Mouse (Mus musculus): ENCODE data around the gene Slc35a3.
A peak's percentile ranks its signal among the peaks of the same experiment; 100 is the strongest.
"Not testable (repeated sequence)": the region's sequence is repeated elsewhere in the genome, so short reads cannot be mapped to it uniquely, and the experiment has no call there.

Slc35a3 gene

DNA sequence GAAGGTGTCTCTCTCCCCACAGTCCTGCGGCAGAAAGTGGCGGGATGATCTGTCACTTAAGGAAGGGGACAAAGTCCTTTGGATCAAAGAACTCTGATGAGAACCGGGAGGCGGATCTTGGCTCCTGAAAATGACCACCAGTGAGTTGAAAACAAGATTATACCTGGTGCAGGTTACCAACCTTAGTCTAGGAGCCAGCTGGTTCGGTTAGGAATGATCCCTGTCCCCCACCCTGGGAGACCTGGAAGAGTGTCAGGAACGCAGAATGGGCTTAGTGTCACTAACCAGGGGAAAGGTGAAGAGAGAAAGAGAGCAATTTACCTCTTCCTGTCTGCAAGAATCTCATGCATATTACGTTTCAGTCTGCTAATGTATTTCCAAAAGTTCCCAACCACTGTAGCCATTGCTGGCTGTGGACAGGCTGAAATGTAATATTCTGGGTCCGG is at the start of gene Slc35a3:
Gene Slc35a3 (minus strand): TSS at position 396 of the 446 bp plus-strand sequence.
- no peak for DNase-seq

DNA sequence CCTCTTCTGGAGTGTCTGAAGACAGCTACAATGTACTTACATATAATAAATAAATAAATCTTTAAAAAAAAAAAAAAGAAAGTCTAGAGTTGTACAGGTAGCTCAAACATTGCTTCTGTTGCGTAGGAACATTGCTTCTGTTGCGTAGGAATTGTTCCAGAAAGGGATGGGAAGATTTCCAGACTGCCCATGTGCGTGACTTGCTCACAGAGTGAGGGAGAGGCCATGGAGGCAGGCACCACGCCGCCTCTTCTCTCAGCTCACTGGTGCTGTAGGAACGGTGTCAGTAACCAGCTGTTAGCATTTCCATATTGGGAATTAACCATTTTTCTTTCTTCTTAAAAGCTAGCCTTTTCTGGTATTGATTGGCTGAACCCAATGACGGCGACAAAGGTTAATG is 40.2 kb upstream of the Slc35a3 start:
- DNase-seq, result no peak

DNA sequence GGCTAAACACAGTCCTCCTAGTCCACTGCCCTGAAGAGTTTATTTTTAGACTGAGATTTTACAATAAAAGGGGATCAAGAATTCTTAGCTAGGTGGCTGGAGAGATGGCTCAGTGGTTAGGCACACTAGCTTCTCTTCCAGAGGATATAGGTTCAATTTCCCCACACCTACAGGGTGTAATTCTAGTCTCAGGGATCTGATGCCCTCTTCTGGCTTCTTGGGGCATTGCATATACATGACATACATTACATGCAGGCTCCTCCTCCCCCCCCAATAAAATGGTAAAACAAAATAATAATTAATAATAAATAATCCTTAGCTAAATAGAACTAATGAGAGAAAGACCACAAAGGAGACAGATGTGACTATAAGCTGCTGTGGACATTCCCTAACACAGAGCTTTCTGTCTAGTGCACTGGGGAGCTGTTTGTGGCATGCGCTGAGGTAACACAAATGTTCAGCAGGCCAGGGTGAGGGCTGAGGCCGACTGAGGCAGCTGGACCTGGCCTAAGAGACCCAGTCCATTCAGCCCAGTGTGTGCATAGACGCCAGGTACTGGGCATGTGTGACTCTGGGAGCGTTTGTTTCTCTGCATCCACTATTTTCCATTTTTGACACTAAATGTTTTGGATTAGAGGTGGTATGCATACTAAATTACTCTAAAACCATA is 38.7 kb upstream of the Slc35a3 start:
- peak; percentile 27 to 29 for DNase-seq

DNA sequence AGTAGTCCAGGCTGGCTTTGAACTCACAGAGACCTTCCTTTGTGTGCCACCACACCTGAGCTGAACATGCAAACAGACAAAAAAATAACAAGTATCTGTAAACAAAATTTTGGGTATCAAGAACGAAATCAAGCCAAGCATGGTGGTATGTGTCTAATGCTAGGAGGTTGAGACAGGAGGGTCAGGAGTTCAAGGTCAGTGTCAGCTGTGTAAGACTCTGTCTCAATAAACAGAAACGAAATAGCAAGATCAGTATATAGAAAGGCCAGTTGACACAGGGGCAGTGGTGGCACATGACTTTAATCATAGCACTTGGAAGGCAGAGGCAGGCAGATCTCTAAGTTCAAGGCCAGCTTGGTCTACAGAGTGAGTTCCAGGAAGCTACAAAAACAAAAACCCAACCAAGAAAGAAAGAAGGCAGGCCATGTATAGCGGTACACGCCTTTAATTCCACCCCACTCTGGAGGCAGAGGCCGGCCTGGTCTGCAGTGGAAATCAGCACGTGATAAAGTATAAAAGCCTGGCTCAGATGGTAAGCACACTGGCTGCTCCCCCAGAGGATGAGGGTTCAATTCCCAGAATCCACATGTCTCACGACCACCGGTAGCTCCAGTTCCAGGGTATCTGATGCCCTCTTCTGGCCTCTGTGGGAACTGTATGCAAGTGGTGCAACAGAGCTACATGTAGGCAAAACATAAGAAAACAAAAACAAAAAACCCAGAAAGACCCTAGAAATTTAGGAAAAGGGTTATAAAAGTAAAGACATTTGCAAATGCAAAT is 36.0 kb upstream of the Slc35a3 start:
- DNase-seq, result peak; percentile 33 to 37

DNA sequence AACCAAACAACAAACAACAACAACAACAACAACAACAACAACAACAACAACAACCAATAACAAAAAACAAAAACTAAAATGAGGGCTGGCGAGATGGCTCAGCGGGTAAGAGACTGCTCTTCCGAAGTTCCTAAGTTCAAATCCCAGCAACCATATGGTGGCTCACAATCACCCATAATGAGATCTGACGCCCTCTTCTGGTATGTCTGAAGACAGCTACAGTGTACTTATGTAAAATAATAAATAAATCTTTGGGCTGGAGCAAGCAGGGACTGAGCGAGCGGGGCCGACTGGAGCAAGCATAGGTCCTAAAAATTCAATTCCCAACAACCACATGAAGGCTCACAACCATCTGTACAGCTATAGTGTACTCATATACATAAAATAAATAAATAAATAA is 35.0 kb upstream of the Slc35a3 start:
- not testable (repeated sequence) for DNase-seq

DNA sequence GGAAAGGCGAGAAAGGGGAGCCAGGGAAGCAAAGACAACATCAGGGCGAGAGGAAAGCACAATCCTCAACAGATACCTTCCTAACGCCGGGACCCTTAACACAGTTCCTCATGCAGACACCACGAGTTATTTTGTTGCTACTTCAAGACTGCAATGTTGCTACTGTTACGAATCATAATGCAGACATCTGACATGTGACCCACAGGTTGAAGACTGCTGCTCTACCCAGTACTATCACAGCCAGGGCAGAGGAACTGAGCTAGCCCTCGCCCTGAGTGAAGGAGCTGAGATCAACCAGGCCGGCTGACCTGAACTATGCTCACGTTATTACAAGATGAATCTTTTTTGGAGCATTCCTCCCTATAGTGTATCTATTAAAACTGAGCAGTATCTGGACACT is 28.3 kb upstream of the Slc35a3 start:
- DNase-seq, result no peak

DNA sequence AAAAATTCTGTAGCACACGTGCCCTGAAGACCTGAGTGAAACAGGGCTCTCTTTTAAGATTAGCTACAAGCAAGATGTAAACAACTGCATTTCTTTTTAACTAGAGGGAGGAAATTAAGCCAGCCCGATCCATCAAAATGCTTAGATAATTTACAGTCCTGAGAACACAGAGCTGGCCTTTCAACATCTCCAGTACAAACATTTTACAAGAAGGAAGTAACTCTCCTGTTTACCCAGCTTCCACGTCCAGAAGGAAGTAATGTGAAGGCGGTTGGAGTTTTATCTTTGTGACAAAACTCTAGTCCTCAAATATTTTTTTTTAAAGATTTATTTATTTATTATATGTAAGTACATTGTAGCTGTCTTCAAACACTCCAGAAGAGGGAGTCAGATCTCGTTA is 27.5 kb upstream of the Slc35a3 start:
- no peak for DNase-seq

DNA sequence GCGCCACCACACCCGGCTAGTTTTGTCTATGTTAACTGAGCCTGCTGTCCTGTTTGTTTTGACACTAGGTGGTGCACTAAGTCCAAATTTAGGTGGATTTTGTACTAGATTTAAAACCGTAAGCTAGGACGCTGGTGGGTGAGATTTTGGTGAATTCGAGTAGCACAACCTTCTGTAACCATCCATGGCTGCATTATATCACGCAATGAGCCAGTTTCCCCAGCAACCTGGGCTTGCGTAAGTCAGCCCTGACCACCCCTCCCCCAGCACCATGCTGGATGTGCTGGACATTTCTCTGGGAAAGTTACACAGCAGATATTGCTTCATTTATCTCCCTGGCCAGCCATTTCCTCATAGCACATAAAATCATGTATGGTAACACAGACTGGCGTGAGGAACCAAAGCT is 24.7 kb upstream of the Slc35a3 start:
- DNase-seq, result no peak

DNA sequence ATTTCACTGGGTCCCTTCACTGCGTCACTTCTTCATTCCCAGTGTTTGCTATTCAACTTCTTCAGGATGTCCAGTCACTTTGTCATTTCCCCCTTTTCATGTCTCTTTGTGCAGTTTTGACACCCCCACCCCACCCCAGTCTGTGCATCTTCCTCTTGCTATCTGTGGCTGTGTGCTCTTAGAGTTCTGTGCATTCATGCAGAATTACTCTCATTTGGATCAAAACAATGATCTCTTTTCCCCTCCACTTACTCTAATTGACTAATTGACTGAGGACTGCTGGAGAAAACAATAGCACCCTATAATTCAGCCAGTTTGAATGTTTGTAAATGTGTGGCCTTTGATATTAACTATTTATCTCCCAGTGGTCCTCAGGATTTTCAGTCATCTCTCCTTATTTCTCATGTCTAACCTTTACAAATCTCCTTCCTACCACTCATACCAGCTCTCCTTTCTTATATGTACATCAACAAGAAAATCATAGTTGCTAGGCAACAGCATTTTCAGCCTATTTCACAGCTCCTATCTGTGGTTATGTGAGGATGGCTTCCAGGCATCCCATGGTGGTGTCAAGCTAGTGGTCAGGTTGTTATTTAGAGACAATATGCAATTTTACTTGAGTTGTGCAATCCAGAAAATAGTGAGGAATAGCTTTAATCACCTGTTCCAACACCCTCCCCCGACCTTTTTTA is 17.0 kb upstream of the Slc35a3 start:
- DNase-seq, result no peak

DNA sequence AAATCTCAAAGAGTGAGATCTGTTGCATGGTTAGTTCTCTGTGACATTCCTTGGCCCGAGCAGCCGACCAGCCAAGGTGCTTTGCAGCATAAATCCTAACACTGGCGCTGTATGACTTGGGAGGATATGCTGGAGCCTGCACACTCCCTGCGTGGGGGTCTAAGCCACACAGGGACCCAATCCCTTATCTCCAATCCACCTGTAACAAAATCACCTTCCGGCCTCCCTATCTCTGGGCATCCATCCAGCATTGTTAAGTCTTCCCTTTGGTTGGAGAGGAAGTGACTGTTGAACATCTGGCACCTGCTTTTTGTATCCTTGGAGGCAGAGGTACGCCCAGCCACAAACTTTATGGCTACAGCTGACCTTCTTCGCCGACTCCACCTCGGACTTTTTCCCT is 14.2 kb upstream of the Slc35a3 start:
- no peak for DNase-seq

DNA sequence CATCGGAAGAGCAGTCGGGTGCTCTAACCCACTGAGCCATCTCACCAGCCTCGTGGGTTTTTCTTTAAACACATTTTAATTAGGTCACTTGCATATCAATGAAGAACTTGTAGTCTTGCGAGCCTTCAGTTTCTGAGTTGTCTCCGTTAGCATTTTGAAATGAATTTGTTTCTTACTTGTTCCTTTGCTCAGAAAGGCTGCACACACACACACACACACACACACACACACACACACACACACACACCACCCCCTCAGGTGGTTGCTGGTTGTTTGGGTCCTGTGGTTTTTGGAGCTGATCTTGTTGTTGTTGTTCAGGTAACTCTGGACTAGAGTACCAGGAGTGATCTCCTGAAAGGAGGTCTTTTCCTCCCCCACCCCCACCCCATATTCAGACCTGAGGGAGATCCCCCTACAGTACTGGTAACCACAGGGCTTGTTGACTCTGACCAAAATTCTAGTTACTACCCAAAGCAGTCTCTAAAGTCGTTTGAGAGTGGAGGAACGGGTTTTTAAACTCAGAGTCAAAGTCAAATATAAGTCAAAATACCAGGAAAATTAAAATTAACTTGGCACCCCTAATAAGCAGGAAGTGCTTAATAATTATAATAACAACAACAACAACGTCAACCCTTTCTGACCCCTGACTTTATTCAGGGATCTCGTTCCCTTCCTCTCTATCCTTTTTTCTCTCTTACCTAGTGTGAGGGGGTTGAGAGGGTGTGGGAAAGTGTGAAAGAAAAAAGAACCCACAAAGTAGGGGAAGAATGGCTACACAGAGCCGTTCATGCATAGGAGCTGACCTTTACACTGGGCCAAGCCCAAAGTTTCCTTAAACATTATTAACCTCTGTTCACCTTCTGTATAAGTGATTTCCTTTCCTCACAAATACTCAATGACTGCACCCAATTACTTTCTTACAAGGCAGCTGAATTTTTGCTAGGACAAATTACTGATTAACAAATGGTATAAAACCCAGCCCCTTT is 11.2 kb upstream of the Slc35a3 start:
- DNase-seq, result no peak

DNA sequence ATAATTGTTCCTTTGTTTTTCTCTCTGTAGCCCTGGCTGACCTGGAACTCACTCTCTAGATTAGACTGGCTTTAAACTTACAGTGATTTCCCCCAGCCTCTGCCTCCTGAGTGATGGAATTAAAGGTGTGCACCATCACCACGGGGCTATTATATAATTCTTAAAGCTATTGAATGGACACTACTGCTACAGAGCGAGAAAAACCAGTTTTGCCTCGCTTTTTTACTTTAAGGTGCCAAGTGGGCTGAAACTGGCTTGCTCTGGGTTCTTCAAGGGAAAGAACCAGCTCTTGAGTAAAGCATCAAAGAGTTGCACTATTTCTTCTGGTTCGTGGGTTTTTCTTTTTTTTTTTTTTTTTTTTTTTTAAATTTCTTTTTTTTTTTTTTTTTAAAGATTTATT is 10.3 kb upstream of the Slc35a3 start:
- no peak for DNase-seq

DNA sequence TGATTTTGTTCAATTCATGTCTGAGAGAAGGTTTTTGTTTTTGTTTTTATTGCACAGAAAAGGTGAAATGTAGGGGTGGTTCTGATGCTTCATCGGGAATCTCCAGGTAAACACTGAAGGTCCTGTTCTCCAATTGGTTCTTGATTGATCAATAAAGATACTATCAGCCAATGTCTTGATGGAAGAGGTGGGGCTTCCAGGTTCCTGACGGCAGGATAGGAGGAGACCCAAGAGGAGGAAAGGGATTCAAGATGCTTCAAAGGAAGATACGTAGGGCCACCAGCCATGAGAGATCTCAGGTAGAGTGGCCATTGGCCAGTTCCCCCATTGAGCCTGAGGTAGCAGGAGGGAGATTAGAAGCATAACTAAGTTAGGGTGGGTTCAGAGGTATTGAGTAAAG is 6.3 kb upstream of the Slc35a3 start:
- no peak for DNase-seq

DNA sequence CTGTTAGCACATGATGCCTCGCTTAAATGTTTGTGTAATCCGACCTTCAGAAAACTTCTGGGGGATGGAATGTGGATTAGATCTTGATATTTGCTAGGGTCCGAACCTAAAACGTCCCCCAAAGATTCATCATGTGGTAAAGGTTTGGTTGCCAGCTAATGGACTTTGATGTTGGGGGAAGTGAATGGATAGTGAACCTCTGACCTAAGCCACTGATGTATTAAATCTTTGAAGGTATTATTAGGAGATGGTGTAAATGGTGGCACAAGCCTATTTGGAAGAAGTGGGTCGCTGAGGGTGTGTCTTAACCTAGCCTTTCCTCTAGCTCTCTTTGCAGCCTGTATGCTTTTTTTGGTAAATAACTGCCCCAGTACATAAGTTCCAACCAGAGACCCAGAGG is 400 bp upstream of the Slc35a3 start:
- DNase-seq, result no peak

DNA sequence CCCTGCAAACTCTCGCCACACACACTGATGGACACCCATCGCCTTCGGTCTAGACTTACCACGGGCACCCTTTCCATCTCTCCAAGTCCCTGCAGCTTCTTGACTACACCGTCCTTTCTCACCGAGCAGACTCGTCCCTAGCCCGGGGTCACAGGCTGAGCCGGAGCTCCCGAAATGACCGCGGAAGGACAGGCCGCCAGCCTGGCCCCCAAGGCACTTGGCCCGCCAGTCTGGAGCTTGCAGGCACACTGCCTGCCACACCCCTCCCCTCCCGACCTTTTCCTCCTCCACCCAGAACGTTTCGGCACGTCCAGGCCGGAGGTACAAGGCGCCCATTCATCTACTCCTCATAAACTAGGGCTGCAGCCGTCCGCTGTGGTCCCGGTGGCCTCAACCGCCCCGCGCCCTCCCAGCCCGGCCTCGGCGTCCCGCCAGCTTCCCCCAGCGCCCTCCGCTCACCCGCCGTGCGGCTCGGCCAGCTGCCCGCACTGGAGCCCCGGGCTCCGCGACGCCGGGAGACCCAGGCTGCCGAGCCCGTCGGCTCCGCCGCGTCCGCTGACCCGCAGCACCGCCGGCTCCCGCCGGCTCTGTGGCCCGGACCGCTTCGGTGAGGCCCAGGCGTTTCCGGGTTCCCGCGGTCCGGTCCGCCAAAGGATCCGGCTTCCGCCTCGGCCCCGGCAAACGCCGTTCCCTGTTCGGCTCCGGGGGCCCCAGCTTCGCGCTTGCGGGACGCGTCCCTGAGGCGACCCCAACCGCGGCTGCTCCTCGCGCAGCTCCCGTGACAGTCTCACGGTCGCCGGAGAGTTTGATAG is 801 bp downstream of the Slc35a3 start:
- DNase-seq, result peak; percentile 60 to 67

DNA sequence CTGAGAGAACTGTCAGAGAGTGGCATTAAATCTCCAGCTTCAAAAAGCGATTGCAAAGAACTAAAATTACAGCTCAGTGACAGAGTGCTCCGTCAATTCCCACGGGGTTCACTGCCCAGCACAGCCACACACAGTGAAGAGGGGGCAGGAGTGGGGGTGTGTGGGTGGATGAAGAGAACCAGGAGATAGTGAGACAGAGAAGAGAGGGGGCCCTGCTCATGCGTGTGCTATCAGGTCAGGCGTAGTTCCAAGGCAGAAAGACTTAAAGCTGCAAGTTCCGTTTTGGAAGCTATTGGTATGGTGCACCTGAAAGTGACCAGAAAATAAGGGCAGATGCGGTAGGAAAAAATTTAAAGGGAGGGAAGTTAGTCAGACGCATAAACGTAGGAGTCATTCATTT is 1.7 kb downstream of the Slc35a3 start:
- no peak for DNase-seq

DNA sequence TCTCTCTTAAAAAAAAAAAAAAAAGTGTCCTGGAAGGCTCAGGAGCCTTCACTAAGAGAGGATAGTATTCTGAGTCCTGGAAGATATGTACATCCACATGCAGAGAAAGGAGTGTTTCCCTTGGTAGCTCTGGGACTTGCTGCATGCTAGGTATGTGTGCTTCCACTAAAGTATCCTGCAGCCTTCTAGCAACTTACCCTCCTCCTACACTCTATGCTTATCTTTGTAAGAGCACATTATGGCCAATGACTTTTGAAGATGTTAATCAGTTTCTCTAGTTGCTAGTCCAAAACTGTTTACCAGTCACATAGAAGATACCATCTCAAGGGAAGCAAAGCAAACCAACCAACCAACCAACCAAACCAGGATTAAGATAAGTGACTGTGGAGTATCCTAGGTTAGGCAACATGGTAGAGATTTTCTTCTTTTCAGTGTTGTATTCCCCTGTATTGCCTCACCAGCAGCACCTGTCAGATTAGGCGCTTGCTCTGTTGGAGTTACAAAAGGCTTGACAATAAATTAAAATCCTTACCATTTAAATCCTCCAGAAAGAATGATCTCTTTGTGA is 6.9 kb downstream of the Slc35a3 start:
- DNase-seq, result no peak

DNA sequence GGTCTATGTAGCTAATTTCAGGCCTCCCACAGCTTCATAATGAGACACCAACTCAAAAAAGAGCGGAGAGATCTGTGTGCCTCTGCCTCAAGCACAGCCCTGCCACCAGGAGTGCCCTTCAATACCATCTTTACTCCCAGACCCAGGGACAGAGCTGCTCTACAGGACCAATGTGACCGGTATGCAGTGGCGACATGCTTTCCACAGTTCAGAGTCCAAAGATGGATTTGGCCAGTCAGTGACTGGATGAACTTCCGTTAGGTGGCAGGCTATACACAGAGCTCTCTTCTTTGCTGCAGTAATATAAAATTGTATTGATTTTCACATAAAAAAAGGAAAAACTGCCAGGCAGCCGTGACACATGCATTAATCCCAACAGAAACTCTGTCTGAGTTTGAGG is 8.8 kb downstream of the Slc35a3 start:
- no peak for DNase-seq

DNA sequence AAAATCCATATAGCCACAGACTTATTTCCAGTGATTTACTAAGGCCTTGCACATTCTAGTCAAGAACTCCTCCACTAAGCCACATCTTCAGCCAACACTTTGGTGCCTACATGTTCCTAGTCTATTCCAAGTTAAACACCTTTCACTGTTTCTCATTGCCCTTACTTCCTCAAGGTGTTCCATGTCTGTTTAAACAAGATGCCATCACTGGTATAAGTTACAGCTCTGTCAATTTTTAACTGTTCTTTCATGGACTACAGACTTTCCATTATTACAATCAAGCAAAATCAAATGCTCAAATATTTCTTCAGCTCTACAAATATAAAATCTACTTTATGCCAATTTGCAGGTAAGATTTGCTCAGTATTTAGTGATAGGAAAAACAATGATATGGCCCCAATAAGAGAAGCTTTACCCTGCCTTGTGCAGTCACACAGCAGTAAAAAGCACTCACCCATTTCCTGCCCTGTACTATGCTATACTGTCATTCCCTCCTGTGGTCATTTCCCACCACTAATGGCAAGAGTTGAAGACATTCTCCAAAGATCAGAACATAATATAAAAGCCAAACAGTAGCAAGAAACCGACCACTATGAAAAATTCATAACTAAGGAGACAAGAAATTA is 9.9 kb downstream of the Slc35a3 start:
- no peak for DNase-seq

DNA sequence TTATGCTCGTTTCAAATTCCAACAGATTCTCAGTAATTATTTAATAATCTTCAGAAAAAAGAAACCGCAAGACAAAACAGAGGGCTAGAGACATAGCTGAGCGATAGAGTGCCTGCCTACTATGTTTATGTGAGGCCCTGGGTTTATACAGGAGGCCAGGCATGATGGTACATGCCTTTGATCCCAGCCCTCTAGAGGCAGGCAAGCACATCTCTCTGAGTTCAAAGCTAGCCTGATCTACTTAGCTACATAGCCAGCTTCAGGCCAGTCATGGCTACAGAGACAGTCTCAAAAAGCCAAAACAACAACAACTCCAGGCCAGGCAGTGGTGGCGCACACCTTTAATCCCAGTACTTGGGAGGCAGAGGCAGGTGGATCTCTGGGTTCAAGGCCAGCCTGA is 11.0 kb downstream of the Slc35a3 start:
- DNase-seq, result no peak

DNA sequence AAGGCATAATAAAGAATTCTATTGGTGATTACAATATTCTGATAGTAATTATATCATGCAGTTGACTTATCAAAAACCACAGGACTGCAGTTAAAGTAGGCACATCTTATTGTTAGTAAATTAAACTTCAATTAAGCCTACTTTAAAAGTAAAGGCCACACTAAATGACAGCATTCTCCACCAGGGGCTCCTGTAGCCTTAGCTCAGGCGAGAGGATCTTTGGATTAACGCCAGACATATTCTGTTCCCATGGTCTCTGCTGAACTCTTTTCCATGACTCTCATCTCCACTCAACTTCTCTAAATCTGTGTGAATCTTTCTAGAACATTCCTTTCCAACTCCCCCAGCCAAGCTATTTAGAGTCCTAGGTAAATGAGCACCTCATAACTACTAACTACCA is 13.8 kb downstream of the Slc35a3 start:
- no peak for DNase-seq

All from thymus, postnatal 36 days (tissue).